Mouse (Mus musculus): ENCODE results near the gene Serinc2. TPM values are rescaled to one million over a fixed set of nuclear protein-coding genes. Genes with fewer than 3 reads are reported as not detected.

Serinc2 gene
- polyA plus RNA-seq, 2 experiments = 0.23 to 0.48 TPM

DNA sequence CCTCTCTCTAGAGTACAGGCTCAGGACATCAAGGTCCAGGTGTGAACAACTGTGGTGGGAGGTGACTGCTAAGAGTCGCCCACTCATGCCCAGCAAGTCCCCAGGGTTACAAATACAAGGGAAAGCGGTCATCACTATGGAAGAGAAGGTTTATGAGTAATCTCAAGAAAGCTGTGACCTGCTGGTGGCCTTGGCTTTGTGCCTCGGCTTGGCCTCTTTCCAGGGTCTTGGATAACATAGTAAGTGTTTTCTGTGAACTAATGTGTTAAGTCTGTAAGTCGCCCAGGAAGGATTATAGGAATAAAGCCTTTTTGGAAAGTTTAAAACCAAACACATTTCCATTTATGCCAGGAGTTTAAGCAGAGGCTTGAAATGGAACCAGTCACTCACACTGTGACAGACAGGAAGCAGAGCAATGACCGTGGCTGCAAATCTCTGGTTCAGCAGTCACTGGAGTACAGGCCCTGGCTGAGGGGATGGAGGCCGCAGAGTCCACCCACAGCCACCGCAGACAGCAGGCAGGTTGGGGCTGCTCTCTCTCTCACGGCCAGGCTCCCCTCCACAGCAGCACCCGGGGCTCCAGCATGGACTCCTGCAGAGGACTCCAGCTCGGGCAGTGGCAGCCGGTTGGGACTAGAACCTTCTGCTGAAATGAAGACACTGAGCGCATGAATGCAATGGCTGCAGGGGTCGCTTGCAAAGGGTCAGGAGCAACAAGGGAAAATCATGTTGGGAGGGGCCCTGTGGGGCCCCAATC is 36.9 kb upstream of the Serinc2 start:
- TF ChIP-seq EP300 (IDR thresholded peaks at IDR 0.05; ENCODE audit: low read depth) = no peak
- no peak for TF ChIP-seq CTCF (IDR thresholded peaks at IDR 0.05; ENCODE audit: low read depth)
- Histone ChIP-seq H3K36me3 (replicated peaks; ENCODE audit: control insufficient read depth, insufficient read depth, low read depth) (peaks cover 2% of the 10 kb centered on the region; the same call in 1 of the 2 replicates), H3K27ac (no peak overlapping the region), H3K9me3 (ENCODE audit: control insufficient read depth, low read length) (no peaks in the 10 kb centered on the region), H3K4me3 (ENCODE audit: insufficient read depth in 1 of 2, low read depth in 2 of 2, low read length in 2 of 2) (no peak overlapping the region), H3K27me3 (ENCODE audit: control insufficient read depth, insufficient read depth, low read length) (peaks cover 6% of the 10 kb centered on the region; the same call in 1 of the 2 replicates), H3K9ac (replicated peaks) (no peak overlapping the region), H3K4me2 (ENCODE audit: low read depth) (no peak overlapping the region), H3K4me1 (replicated peaks; ENCODE audit: control insufficient read depth in 2 of 2, insufficient read depth in 2 of 2, low read length in 1 of 2) (no peaks in the 10 kb centered on the region)
- ATAC-seq (ENCODE audit: insufficient read depth) (no peak), DNase-seq (ENCODE audit: low read depth in 3 of 3, low spot score in 3 of 3) (no peak)
- 72% methylated on average over 13 of the region's 13 CpGs for WGBS (ENCODE audit: insufficient replicate concordance)

DNA sequence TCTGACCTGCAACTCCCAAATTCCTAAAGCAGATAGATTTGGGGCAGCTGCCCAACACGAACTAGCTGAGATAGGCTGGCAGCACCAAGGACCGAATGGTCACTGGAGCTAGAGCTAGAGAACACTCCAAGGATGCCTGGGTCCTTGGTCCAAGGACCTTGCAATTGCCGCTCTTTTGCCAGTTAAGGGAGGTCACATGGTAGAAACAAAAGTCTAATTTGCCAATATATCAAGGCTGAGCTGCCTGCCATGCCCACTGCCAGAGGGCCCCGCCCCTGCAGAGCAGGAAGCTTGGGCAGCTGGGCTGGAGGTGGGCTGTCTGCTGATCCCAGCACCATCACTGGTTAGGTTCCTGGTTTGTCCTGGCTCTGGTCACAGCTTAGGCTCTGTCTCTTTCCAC is 34.5 kb upstream of the Serinc2 start:
- H3K4me3 ChIP-seq (ENCODE audit: insufficient read depth in 1 of 2, low read depth in 2 of 2, low read length in 2 of 2) = no peak overlapping the region
- no peaks in the 10 kb centered on the region for H3K4me1 ChIP-seq (replicated peaks; ENCODE audit: control insufficient read depth in 2 of 2, insufficient read depth in 2 of 2, low read length in 1 of 2)
- no peak overlapping the region for H3K27ac ChIP-seq
- no peak overlapping the region for H3K9ac ChIP-seq (replicated peaks)
- TF ChIP-seq EP300 (IDR thresholded peaks at IDR 0.05; ENCODE audit: low read depth) (no peak), CTCF (IDR thresholded peaks at IDR 0.05; ENCODE audit: low read depth) (no peak)
- 72% methylated on average over 4 of the region's 4 CpGs for WGBS (ENCODE audit: insufficient replicate concordance)
- ATAC-seq (ENCODE audit: insufficient read depth) = no peak
- H3K4me2 ChIP-seq (ENCODE audit: low read depth) = no peak overlapping the region
- DNase-seq (ENCODE audit: low read depth in 3 of 3, low spot score in 3 of 3) = no peak
- H3K36me3 ChIP-seq (replicated peaks; ENCODE audit: control insufficient read depth, insufficient read depth, low read depth) = peaks cover 2% of the 10 kb centered on the region; the same call in 1 of the 2 replicates
- H3K27me3 ChIP-seq (ENCODE audit: control insufficient read depth, insufficient read depth, low read length) = peaks cover 29% of the 10 kb centered on the region
- no peaks in the 10 kb centered on the region for H3K9me3 ChIP-seq (ENCODE audit: control insufficient read depth, low read length)

DNA sequence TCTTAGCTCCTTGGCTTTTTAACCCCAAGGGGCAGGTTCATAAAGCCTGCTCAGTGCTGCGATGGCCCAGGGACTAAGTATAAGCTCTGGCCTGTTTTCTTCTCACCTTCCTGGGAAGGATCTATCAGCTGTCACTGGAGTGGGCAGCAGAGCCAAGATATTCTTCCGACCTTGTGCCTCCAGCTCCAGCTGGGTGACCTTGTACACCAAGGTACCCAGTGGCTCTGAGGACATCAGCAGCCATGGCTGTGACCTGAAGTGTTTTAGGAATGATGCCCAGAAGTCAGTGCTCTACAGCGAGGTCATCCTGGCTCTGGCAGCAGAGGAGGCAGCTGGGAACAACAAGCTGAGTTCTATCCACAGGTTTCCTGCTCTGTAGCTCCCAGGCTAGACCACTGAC is 33.5 kb upstream of the Serinc2 start:
- Histone ChIP-seq H3K36me3 (replicated peaks; ENCODE audit: control insufficient read depth, insufficient read depth, low read depth) (peaks cover 2% of the 10 kb centered on the region; the same call in 1 of the 2 replicates), H3K4me3 (ENCODE audit: insufficient read depth in 1 of 2, low read depth in 2 of 2, low read length in 2 of 2) (no peak overlapping the region), H3K27me3 (ENCODE audit: control insufficient read depth, insufficient read depth, low read length) (peaks cover 40% of the 10 kb centered on the region), H3K4me2 (ENCODE audit: low read depth) (no peak overlapping the region), H3K27ac (no peak overlapping the region), H3K4me1 (replicated peaks; ENCODE audit: control insufficient read depth in 2 of 2, insufficient read depth in 2 of 2, low read length in 1 of 2) (peaks cover 0 to 5% of the 10 kb centered on the region in 2 experiments; a peak in 2 of 4 replicates), H3K9ac (replicated peaks) (no peak overlapping the region), H3K9me3 (ENCODE audit: control insufficient read depth, low read length) (no peaks in the 10 kb centered on the region)
- no peak for TF ChIP-seq EP300 (IDR thresholded peaks at IDR 0.05; ENCODE audit: low read depth)
- no peak for TF ChIP-seq CTCF (IDR thresholded peaks at IDR 0.05; ENCODE audit: low read depth)
- 67% methylated on average over 3 of the region's 3 CpGs for WGBS (ENCODE audit: insufficient replicate concordance)
- ATAC-seq (ENCODE audit: insufficient read depth) = no peak
- no peak for DNase-seq (ENCODE audit: low read depth in 3 of 3, low spot score in 3 of 3)

DNA sequence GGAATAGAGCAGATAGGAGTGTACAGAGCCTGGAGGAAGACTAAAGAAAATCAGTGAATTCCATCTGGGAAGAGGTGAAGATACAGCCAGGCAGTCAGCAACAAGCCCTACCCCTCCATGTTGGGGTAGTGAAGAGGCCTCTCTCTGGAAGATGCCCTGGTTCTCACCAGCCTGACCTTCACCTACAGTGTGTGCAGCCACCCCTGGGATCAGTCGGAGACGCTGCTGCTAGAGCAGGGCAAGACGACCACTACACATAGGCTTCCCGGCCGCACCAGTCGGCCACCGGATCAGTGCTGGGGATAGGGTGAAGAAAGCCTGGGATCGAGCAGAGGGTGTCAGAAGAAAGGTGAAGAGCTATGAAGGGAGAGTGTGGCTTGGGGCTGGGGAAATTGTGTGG is 30.2 kb upstream of the Serinc2 start:
- Histone ChIP-seq H3K9me3 (ENCODE audit: control insufficient read depth, low read length) (no peaks in the 10 kb centered on the region), H3K27ac (no peak overlapping the region), H3K4me2 (ENCODE audit: low read depth) (no peak overlapping the region), H3K36me3 (replicated peaks; ENCODE audit: control insufficient read depth, insufficient read depth, low read depth) (no peaks in the 10 kb centered on the region), H3K9ac (replicated peaks) (no peak overlapping the region), H3K4me1 (replicated peaks; ENCODE audit: control insufficient read depth in 2 of 2, insufficient read depth in 2 of 2, low read length in 1 of 2) (peaks cover 0 to 9% of the 10 kb centered on the region in 2 experiments; a peak in 2 of 4 replicates), H3K27me3 (ENCODE audit: control insufficient read depth, insufficient read depth, low read length) (peaks cover 52% of the 10 kb centered on the region), H3K4me3 (ENCODE audit: insufficient read depth in 1 of 2, low read depth in 2 of 2, low read length in 2 of 2) (no peak overlapping the region)
- TF ChIP-seq EP300 (IDR thresholded peaks at IDR 0.05; ENCODE audit: low read depth) (no peak), CTCF (IDR thresholded peaks at IDR 0.05; ENCODE audit: low read depth) (no peak)
- ATAC-seq (ENCODE audit: insufficient read depth) = no peak
- WGBS (ENCODE audit: insufficient replicate concordance) = 42% methylated on average over 8 of the region's 8 CpGs
- no peak for DNase-seq (ENCODE audit: low read depth in 3 of 3, low spot score in 3 of 3)

DNA sequence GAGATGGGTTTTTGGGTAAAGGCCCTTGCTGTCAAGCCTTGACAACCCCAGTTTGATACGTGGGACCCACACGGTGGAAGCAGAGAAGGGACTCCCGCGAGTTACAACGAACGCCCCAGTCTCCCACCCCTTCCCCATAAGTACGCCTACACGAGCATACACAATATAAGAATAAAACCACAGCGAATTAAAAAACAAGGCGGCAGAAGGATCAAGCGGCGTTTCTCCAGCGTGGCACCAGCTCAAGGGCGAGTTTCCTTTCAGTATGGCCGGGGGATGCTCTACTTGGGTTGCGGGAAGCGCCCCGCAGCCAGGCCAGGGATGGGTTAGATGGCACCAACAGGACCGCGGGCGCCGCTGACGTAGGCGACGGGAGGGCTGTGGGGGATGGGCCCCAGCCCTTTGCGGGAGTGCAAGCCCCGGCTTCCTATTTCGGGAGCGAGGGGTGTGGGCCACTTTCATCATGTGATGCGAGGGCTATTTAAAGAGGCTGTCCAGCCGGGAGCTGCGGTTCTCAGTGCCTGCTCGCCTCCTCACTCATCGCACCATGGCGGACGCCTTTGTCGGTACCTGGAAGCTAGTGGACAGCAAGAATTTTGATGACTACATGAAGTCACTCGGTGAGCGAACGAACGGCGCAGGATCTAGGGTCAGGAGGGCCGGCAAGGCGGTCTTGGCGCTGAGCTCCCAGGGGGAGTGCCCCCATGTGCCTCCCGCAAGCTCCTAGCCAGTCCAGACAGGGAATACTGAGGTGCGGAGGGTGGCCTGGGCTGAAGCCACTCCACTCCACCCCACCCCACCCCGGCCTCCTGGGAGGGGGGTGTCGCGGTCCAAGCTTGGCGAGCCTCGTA is 29.5 kb upstream of the Serinc2 start, which contains the start of the genes Fabp3 and Gm10570:
Fabp3 (plus strand) TSS at position 365 of the 851 bp plus-strand sequence.
Gm10570 (minus strand) TSS at position 444 of the 851 bp plus-strand sequence.
- no peaks in the 10 kb centered on the region for H3K9me3 ChIP-seq (ENCODE audit: control insufficient read depth, low read length)
- ATAC-seq (ENCODE audit: insufficient read depth) = no peak
- no peak for TF ChIP-seq CTCF (IDR thresholded peaks at IDR 0.05; ENCODE audit: low read depth)
- H3K36me3 ChIP-seq (replicated peaks; ENCODE audit: control insufficient read depth, insufficient read depth, low read depth) = no peaks in the 10 kb centered on the region
- H3K4me1 ChIP-seq (replicated peaks; ENCODE audit: control insufficient read depth in 2 of 2, insufficient read depth in 2 of 2, low read length in 1 of 2) = peaks cover 0 to 9% of the 10 kb centered on the region in 2 experiments; a peak in 2 of 4 replicates
- WGBS (ENCODE audit: insufficient replicate concordance) = under 1% methylated on average over 52 of the region's 52 CpGs
- peak within 1 kb of the TSS; percentile 75 for H3K4me2 ChIP-seq (ENCODE audit: low read depth)
- H3K27ac ChIP-seq = no peak within 1 kb of the TSS
- DNase-seq (ENCODE audit: low read depth in 3 of 3, low spot score in 3 of 3) = no peak
- peak within 1 kb of the TSS; percentile 20 to 51 for H3K4me3 ChIP-seq (ENCODE audit: insufficient read depth in 1 of 2, low read depth in 2 of 2, low read length in 2 of 2)
- peaks cover 52% of the 10 kb centered on the region for H3K27me3 ChIP-seq (ENCODE audit: control insufficient read depth, insufficient read depth, low read length)
- H3K9ac ChIP-seq (replicated peaks) = peak within 1 kb of the TSS; percentile 24; the same call in 1 of the 2 replicates
